ENCODE assay signal across 17 mouse cellular contexts in genomic region chr7:80218666-80219065, GRCm38 (mm10). TPM values are rescaled to one million over a fixed set of nuclear protein-coding genes. Genes with fewer than 3 reads are reported as not detected.
DNase-seq lines count a peak whose midpoint lies in the region; TF ChIP-seq lines count a peak whose summit lies in the region.
"Had no signal": no experiment of that assay in that cellular context is flagged by ENCODE, and none has a peak within 500 bp of the region (broad histone marks: within the 10 kb centered on the region; RNA-seq: fewer than 3 reads in every experiment).

No protein-coding gene starts in this region.

- no peaks in the 10 kb centered on the region; the same call in 1 of the 2 replicates for H3K4me1 ChIP-seq in thymus, adult 2 months (replicated peaks; ENCODE audit: control insufficient read depth, insufficient read depth, low read length)

- peak; percentile 79 for DNase-seq in adrenal gland, adult 2 months
- DNase-seq in adrenal gland, postnatal 10 days, result no peak
- DNase-seq in adrenal gland, postnatal 14 days, result peak; percentile 71
- DNase-seq in adrenal gland, postnatal 4 days (ENCODE audit: low spot score in 2 of 2), result no peak
- peak; percentile 64 to 66 for DNase-seq in adrenal gland, postnatal 36 days
- DNase-seq in thymus, adult 2 months, result no peak
- DNase-seq: cerebellum, adult 11-12 months; cerebellum, adult 2 months; cerebellum, adult 9-10 months; cerebellum, postnatal 10 days; cerebellum, postnatal 25 days; forebrain, postnatal 0 days had no signal

- H3K4me3 ChIP-seq in thymus, adult 2 months (ENCODE audit: control insufficient read depth, insufficient read depth, low read length), result no peak overlapping the region
- H3K4me3 ChIP-seq: embryonic facial prominence, embryonic 10.5 days; embryonic facial prominence, embryonic 12.5 days; forebrain, embryonic 13.5 days; forebrain, embryonic 15.5 days had no signal

- no peaks in the 10 kb centered on the region for H3K27me3 ChIP-seq in thymus, adult 2 months (ENCODE audit: control insufficient read depth, insufficient read depth, low read length)
- H3K27me3 ChIP-seq: embryonic facial prominence, embryonic 12.5 days; forebrain, embryonic 13.5 days; forebrain, embryonic 15.5 days had no signal

- H3K36me3 ChIP-seq in thymus, adult 2 months (ENCODE audit: control insufficient read depth, insufficient read depth, low read length), result peaks cover 62% of the 10 kb centered on the region

- no peak overlapping the region for H3K27ac ChIP-seq in thymus, adult 2 months (ENCODE audit: control insufficient read depth, insufficient read depth, low read length)
- H3K27ac ChIP-seq: embryonic facial prominence, embryonic 10.5 days; embryonic facial prominence, embryonic 12.5 days; forebrain, embryonic 13.5 days; forebrain, embryonic 15.5 days had no signal

- 100% methylated on average over 9 of the region's 9 CpGs for WGBS in thymus, adult 2 months

- no peak for TF ChIP-seq CTCF in thymus, adult 2 months (IDR thresholded peaks at IDR 0.05; ENCODE audit: borderline replicate concordance, control insufficient read depth, extremely low read depth, insufficient read depth, low read length, poor library complexity)

- no peak for TF ChIP-seq POLR2A in thymus, adult 2 months (IDR thresholded peaks at IDR 0.05; ENCODE audit: control insufficient read depth, extremely low read depth, insufficient read depth, low read length, poor library complexity)

RNA-seq across cellular contexts. Expression of gene Cib1, which starts 13.9 kb away (rescaled TPM):
- 10 to 100 TPM; 66.7 to 75.3 TPM for total RNA-seq in adrenal gland, adult 2 months (2021)
- polyA plus RNA-seq in adrenal gland, adult 2 months (2012; rRNA removed), result 110 and 126 TPM in 2 replicates
- total RNA-seq in adrenal gland, postnatal 10 days (2021), result 10 to 100 TPM; 50.6 to 54.9 TPM
- total RNA-seq in adrenal gland, postnatal 14 days (2021), result 52.9 and 59.6 TPM in 2 replicates
- 10 to 100 TPM; 50.5 to 52.1 TPM for total RNA-seq in adrenal gland, postnatal 4 days (2021)
- total RNA-seq in adrenal gland, postnatal 36 days (2021), result 10 to 100 TPM; 65.1 to 70.1 TPM
- polyA plus RNA-seq in thymus, adult 2 months (2012; rRNA removed), result 152 and 192 TPM in 2 replicates

RNA-seq across cellular contexts. Expression of gene Gdpgp1, which starts 14.0 kb away (rescaled TPM):
- 1 to 10 TPM; 3.6 to 4.6 TPM for total RNA-seq in adrenal gland, adult 2 months (2021)
- 2.6 and 2.9 TPM in 2 replicates for polyA plus RNA-seq in adrenal gland, adult 2 months (2012; rRNA removed)
- total RNA-seq in adrenal gland, postnatal 10 days (2021), result 1 to 10 TPM; 3.0 to 3.9 TPM
- 2.7 and 3.9 TPM in 2 replicates for total RNA-seq in adrenal gland, postnatal 14 days (2021)
- 1 to 10 TPM; 5.0 to 5.1 TPM for total RNA-seq in adrenal gland, postnatal 4 days (2021)
- total RNA-seq in adrenal gland, postnatal 36 days (2021), result 1 to 10 TPM; 3.8 to 3.9 TPM
- polyA plus RNA-seq in thymus, adult 2 months (2012; rRNA removed), result 5.3 and 5.4 TPM in 2 replicates

RNA-seq across cellular contexts. Expression of gene Ttll13, which starts 27.5 kb away (rescaled TPM):
- 1 to 10 TPM in 1 of 2 experiments, under 1 TPM in 1; 0.89 to 1.2 TPM for total RNA-seq in adrenal gland, adult 2 months (2021)
- 0.66 TPM in 2 replicates for polyA plus RNA-seq in adrenal gland, adult 2 months (2012; rRNA removed)
- 1 to 10 TPM; 1.1 to 1.8 TPM for total RNA-seq in adrenal gland, postnatal 10 days (2021)
- 0.83 and 1.0 TPM in 2 replicates for total RNA-seq in adrenal gland, postnatal 14 days (2021)
- total RNA-seq in adrenal gland, postnatal 4 days (2021), result 1 to 10 TPM; 3.2 to 4.5 TPM
- under 1 TPM; 0.59 to 0.83 TPM for total RNA-seq in adrenal gland, postnatal 36 days (2021)
- 0.54 and 0.62 TPM in 2 replicates for polyA plus RNA-seq in thymus, adult 2 months (2012; rRNA removed)
- polyA plus RNA-seq: C2C12 had no signal

RNA-seq across cellular contexts. Expression of gene Sema4b, which starts 32.0 kb away (rescaled TPM):
- 10 to 100 TPM; 57.7 to 66.4 TPM for total RNA-seq in adrenal gland, adult 2 months (2021)
- polyA plus RNA-seq in adrenal gland, adult 2 months (2012; rRNA removed), result 55.1 and 65.8 TPM in 2 replicates
- total RNA-seq in adrenal gland, postnatal 10 days (2021), result 10 to 100 TPM; 39.0 to 44.3 TPM
- 46.9 and 57.0 TPM in 2 replicates for total RNA-seq in adrenal gland, postnatal 14 days (2021)
- total RNA-seq in adrenal gland, postnatal 4 days (2021), result 10 to 100 TPM; 62.1 to 66.9 TPM
- 10 to 100 TPM; 47.3 to 57.2 TPM for total RNA-seq in adrenal gland, postnatal 36 days (2021)
- 37.4 and 44.1 TPM in 2 replicates for polyA plus RNA-seq in thymus, adult 2 months (2012; rRNA removed)

RNA-seq across cellular contexts. Expression of gene Ngrn, which starts 42.3 kb away (rescaled TPM):
- 10 to 100 TPM; 35.7 to 50.1 TPM for total RNA-seq in adrenal gland, adult 2 months (2021)
- 38.7 and 45.6 TPM in 2 replicates for polyA plus RNA-seq in adrenal gland, adult 2 months (2012; rRNA removed)
- 10 to 100 TPM; 38.7 to 47.4 TPM for total RNA-seq in adrenal gland, postnatal 10 days (2021)
- 38.5 and 47.5 TPM in 2 replicates for total RNA-seq in adrenal gland, postnatal 14 days (2021)
- total RNA-seq in adrenal gland, postnatal 4 days (2021), result 10 to 100 TPM; 52.0 to 58.2 TPM
- total RNA-seq in adrenal gland, postnatal 36 days (2021), result 10 to 100 TPM; 43.1 to 58.6 TPM
- 43.2 and 53.8 TPM in 2 replicates for polyA plus RNA-seq in thymus, adult 2 months (2012; rRNA removed)

Comparison
In these comparisons a context has a peak if more than half of its experiments do, and no peak if none do; other contexts are left out.
1. DNase-seq: peak in adrenal gland, adult 2 months (single experiment), adrenal gland, postnatal 14 days (single experiment) and adrenal gland, postnatal 36 days (2 of 2); none in adrenal gland, postnatal 10 days (single experiment), adrenal gland, postnatal 4 days (0 of 2) and thymus, adult 2 months (single experiment).